Mouse (Mus musculus) MN1 (cell line): ENCODE data around the gene Zfp280b.
"Not testable (repeated sequence)": the region's sequence is repeated elsewhere in the genome, so short reads cannot be mapped to it uniquely, and the experiment has no call there.

ENCODE experiments used
- DNase-seq: peaks from one replicate; pipeline ENCODE4 v3.0.0-alpha.2; 2016; ENCODE audit warnings: low spot score

Gene Zfp280b

GRCm38 (mm10) chr10:76032402-76033118, at the start of gene Zfp280b:
Gene Zfp280b, plus strand, starts transcription at chr10:76032650.
- peak; percentile 97 for DNase-seq

- DNase-seq: no peak
These were observed 41.9 kb upstream of the Zfp280b start for GRCm38 (mm10) chr10:75990430-75991042.

GRCm38 (mm10) chr10:75993616-75994240, 38.7 kb upstream of the Zfp280b start:
- no peak for DNase-seq

GRCm38 (mm10) chr10:75994531-75995210, 37.8 kb upstream of the Zfp280b start:
- not testable (repeated sequence) for DNase-seq

- no peak for DNase-seq
These were observed 37.0 kb upstream of the Zfp280b start for GRCm38 (mm10) chr10:75995463-75995862.

- no peak for DNase-seq
These were observed 36.1 kb upstream of the Zfp280b start for GRCm38 (mm10) chr10:75996315-75996714.

GRCm38 (mm10) chr10:76001160-76001559, 31.3 kb upstream of the Zfp280b start:
- DNase-seq: no peak

- DNase-seq: no peak
These were observed 30.3 kb upstream of the Zfp280b start for GRCm38 (mm10) chr10:76002101-76002521.

- DNase-seq: no peak
These were observed 29.8 kb upstream of the Zfp280b start for GRCm38 (mm10) chr10:76002615-76003014.

GRCm38 (mm10) chr10:76003221-76003620, 29.2 kb upstream of the Zfp280b start:
- DNase-seq: no peak

GRCm38 (mm10) chr10:76006385-76006784, 26.1 kb upstream of the Zfp280b start:
- DNase-seq: no peak

- DNase-seq: no peak
These were observed 22.6 kb upstream of the Zfp280b start for GRCm38 (mm10) chr10:76009812-76010211.

GRCm38 (mm10) chr10:76012922-76013321, 19.5 kb upstream of the Zfp280b start:
- no peak for DNase-seq

- no peak for DNase-seq
These were observed 15.6 kb upstream of the Zfp280b start for GRCm38 (mm10) chr10:76016886-76017285.

- no peak for DNase-seq
These were observed 10.7 kb upstream of the Zfp280b start for GRCm38 (mm10) chr10:76021728-76022127.

GRCm38 (mm10) chr10:76023921-76024320, 8.5 kb upstream of the Zfp280b start:
- DNase-seq: no peak

GRCm38 (mm10) chr10:76025470-76026190, 6.8 kb upstream of the Zfp280b start:
- no peak for DNase-seq

- no peak for DNase-seq
These were observed 5.1 kb upstream of the Zfp280b start for GRCm38 (mm10) chr10:76027127-76028015.

- DNase-seq: no peak
These were observed 4.5 kb upstream of the Zfp280b start for GRCm38 (mm10) chr10:76028016-76028366.

GRCm38 (mm10) chr10:76028396-76028795, 4.1 kb upstream of the Zfp280b start:
- DNase-seq: no peak

- DNase-seq: no peak
These were observed 3.2 kb upstream of the Zfp280b start for GRCm38 (mm10) chr10:76029276-76029675.
